Mouse (Mus musculus): ENCODE measurements around the gene Ttc5.
"Not testable (repeated sequence)": the region's sequence is repeated elsewhere in the genome, so short reads cannot be mapped to it uniquely, and the experiment has no call there.

- not testable (repeated sequence) for TF ChIP-seq CTCF, EP300 (IDR thresholded peaks at IDR 0.05)
These were observed 21.1 kb upstream of the Ttc5 start for GRCm38 (mm10) chr14:50806469-50806868.

Data from lung, postnatal 0 days (tissue).